Mouse (Mus musculus): ENCODE measurements at regions not wholly inside any gene's neighbourhood (a gene's known extent, or its start where the extent isn't known, plus 50 kb on each side); places are given as distances from the start of the nearest gene placed in this dataset.

DNA sequence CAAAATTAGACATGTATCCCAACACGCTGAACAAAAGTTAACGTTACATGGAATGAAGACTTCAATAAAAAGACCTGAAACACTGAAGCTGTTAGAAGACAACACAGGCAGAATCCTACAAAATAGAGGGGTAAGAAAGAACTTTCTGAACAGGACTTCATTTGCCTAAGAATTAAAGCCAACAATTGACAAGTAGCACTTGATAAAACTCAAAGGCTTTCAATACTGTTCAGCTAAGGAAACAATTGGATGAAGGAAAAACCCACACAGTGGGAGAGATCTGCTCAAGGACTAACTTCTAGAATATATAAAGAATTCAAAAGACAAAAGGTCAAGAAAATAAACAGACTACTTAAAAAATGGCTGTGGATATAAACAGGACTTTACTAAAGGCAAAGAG, 535.2 kb upstream of the Adamts9 start:
- no peak for DNase-seq

DNA sequence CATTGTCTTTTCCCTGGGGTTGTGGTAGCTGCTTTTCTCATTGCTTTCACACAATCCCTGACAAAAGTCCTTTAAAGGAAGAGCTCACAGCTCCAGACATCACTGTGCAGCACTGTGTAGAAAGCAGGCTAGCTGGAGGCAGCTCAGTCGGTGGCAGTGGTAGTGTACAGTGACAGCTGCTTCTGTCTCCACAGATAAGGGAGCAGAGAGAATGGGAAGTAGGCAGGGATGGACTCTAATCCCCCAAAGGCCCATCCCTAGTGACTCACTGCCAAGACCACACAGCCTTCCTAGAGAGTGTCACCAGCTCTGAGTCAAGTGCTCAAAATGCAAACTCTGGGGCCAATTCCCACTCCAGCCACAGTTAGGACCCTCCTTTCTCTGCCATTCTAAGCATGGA, 531.7 kb upstream of the Adamts9 start:
- DNase-seq, result no peak

DNA sequence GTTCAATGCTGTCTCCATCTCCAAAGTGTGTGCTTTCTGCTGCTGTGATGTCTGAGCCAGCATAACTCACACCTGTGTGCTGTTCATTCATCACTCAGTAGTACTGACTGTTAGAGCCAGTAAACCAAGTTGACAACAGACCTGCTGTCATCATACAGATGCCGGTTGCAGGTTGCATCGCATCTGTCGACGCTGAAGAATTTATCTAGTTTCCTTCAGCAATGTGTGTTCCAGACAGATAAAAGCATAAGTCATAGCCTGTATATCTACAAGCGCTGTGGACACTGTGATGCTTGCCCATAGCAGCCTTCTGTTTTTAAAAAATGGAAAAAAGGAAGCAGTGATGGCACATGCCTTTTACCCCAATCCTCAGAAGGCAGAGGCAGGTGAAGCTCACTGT, 524.6 kb upstream of the Adamts9 start:
- no peak for DNase-seq

DNA sequence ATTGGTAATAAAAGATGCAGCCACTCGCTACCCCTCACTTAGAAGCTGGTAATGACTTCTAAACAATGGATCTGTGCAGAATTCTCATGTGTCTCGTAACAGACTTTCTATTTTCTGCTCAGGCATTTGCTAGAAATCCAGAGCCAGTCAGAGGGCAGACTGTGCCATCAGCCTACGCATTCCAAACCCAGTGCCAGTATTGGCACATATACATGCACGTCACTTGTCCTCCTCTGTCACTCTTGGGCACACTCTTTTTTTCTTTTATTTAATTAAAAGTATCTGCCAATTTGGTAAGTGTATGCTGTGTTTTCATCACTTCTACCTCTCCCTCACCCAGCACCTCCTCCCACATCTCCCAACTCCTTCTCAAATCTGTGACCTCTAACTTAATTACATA, 519.6 kb upstream of the Adamts9 start:
- no peak for DNase-seq

DNA sequence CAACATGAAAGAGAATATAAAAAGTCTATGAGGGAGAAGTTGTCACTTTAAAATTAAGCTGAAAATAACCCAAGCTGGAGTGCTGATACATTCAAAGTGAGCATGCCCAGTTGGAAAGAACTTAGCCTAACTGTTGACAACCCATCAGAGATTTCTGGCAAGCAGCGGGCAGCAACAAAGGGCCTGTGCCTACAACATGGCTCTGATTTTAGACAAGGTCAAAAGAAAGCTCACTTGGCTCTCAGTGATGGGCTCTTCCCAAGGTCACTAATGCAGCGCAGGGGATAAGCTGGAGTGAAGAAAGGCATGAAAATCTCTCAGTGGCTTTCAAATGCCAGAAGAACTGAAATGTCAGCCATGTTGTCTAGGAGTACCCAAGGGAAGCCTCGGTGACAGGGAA, 518.1 kb upstream of the Adamts9 start:
- no peak for DNase-seq

DNA sequence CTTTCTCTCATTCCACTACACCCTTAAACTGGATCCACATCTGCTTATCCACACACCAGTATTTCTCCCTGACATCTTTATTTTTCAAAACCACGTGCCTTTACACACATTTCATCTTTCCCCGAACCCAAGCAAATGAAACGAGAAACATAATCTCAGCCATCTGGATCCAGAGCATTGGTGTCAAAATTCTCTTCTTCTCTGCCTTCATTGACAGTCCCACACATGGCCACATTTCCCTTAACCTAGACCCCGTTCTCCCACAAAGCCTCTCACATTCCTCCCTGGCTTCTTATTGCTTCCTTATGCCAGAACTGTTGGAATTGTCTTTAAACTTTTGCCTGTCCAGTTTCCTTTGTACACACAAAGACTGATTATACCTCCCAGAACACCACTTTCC, 514.3 kb upstream of the Adamts9 start:
- DNase-seq, result no peak

DNA sequence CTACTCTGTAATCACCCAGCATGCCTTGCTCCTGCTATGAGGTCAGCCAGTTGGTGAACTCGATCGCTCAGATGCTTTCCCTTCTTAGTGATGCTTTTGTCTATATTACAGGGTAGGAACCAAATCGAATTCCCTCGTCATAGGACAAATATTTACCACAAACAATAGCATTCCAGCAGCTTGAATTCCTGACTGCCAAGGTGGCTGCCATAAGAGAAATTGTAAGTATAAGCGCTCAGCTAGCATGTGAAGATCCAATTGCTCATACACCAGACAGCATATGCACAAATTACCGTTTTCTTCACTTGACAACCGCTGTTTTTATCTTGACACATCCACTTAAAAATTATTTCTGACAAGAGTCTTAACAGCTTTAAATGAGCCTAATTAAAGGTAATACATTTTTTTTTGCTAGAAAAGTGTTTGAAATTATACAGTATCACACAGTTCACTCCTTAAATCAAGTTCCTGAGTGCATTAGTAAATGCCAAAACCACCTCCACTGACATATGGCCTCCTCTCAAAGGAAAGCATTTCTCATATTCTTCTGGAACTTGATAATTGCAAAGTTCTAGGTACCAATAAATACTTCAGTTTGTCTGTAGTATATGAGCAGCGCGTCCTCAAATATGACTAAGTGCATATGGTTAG, 513.2 kb upstream of the Adamts9 start:
- no peak for DNase-seq

DNA sequence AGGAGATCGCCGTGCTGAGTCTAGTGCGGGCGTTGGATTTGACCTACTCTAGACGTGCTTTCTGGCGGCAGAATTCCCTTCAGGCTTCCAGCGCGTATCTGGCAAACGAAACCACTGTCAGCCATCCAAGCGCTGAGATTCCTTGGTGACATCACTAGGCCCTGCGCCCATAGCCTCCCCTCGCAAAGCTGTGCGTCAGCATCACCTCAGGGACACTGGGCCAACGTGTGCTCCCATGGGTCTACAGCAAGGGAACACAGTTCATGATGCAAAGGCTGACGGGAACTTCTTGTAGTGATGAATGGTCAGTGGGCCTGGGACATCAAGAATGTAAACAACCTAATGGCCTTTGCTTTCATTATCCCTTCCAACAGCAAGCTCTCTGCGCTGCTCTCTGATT, 502.3 kb upstream of the Adamts9 start:
- no peak for DNase-seq

DNA sequence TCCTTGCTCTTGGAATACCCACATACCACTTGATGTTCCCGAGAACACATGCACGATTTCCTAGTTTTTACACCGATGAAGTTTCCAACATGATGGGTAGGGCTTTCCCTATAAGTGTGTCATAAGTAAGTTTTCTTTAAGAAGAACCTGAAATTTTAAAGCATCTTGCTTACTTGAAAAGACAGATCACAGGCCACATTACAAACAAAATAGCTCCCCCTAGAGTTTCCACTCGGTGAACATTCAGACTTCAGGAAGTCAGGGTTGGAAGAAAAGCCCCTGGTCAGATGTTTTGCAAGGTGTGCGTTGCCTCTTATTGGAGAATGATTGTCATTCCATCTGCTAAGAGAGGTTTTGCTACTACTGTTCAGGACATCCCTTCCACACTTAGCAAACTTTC, 501.8 kb upstream of the Adamts9 start:
- DNase-seq, result peak; percentile 45

DNA sequence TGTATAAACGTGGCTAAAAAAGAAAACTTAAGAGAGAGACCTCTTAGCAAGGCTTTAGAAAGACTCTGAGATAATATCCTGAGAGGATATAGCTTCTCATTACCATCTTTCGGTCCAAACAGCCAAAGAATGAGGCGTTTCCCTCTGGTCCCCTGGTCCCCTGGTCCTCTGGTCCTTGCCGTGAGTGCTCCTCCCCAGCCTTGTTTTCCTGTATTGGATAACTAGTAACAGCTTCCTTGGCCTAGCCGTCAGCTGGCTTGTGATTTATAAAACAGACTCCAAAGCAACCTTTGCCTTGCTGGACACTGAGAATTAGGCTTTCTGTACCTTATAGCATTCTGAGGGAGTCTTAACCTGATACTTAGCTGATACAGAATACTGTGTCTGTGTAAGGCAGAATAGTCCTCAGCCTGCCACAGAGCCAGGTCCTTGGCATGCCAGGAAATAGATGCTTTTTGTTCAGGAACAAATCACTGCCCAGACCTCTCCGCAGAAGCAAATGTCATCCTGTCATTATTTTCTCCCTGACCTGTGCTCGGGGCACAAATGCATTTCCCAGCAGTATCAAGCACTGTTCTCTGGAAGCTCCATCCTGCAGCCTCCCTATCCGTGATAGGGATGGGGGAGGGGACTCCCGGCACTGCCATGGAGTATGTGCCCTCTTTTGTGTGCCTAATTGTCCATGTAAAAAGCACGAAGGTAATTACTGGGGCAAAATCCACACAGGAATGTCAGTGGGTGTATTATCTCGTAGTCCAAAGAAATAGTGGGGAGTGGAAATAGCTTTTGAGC, 500.7 kb upstream of the Adamts9 start:
- peak; percentile 62 for DNase-seq

DNA sequence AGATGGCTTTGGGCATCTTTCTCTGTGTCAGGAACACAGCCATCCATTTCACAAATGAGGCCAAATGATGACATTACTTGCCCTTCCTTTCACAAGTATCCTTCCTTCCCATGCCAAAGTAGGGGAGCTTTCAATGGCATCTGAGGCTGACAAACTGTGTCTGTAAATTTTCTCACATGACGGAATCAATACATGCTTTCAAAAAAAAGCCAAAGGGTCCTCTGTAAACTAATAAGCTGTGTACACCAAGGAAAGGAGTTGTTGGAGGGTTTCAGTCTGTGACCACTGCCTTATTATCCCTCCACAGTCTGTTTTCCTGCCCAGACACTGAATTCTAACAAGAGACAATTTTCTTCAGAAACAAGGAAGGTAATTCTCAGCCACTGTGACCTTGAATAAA, 490.2 kb upstream of the Adamts9 start:
- DNase-seq, result no peak

DNA sequence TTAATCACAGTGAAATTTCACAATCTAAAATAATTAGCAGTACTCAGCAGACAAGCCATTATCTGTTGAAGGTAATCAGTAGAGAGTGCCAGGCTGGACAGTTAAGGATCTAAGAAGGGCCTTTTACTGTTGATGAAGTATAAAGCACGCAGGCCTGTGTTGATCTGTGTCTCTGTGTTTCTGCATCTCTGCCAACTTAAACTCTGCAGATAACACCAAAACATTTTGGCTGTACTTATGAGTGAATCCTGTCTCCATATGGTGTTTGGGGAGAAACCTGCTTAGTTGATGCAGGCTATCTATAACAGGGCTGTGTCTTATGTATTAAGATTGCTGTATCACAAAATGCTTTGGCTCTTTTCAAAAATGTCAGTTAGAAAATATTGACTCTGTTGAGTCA, 482.8 kb upstream of the Adamts9 start:
- no peak for DNase-seq

DNA sequence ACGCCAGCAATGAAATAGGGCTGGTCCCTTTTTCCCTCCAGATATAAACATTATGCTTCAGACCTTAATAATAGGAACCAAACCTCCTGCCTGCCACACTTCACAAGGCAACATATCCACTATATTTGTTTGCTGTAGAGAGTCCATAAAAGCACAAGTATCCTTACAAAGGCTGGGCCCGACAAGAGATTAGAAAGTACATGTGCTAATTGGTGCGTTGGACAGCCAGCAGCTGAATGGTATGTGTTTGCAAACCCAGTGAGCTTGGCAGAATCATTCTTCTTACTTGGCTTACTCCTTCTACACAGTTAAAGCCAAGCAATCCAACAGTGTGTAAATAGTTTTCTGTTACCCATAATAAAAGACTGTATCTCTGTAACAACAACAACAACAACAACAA, 479.6 kb upstream of the Adamts9 start:
- no peak for DNase-seq

DNA sequence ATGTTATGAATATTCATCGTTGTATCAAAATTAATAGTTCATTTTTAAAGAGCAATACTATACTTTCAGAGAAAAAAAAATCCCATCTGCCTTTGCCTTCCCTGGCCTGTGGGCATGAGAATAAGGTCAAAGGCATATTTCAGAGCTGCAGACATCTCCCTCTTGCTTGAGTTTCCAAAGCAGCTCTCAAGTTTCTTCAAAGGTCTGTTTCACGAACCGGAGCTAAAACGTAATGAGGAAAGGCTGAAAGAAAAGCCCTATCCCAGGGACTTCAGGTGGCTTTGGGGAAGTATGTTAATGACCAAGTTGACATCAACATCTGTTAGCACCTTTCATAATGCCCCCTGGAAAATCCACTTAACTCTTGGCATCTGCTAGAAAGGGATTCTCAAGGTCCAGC, 479.0 kb upstream of the Adamts9 start:
- DNase-seq, result no peak

DNA sequence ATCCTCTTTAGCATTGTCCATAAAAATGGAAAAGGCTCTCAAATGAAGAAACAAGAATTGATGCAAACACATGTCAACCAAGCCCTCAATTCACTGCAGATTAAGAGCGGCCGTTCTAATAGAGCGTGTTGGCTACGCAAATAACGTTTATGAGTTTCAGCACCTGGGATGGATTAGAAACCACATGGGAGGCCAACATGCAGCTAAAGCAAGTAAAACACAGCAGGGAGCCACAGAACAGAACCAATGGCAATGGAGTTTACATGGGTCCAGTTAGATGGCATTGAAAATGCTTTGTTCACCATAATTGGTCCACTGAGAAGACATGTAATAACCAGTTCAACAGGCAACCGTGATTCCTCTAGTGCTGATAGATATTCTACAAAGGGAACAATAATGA, 474.3 kb upstream of the Adamts9 start:
- DNase-seq, result no peak

DNA sequence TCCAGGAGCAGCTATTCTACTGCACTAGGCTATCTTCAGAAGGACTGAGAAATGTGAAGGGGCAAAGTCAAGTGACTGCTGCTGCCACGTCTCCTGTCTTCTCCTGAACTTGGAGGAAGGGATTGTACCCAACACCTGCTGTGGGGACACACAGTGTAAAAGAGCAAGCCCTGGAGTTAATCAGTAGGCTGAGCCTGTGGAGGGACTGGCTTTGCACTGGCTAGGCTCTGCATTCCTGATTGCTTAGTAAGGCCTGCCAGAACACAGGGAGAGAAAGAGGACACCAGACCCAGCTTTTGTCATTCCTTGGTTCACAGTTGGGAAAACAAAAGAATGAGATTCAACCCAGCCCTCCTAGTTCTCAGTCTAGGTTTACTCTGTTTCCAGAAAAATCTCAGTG, 472.7 kb upstream of the Adamts9 start:
- no peak for DNase-seq

DNA sequence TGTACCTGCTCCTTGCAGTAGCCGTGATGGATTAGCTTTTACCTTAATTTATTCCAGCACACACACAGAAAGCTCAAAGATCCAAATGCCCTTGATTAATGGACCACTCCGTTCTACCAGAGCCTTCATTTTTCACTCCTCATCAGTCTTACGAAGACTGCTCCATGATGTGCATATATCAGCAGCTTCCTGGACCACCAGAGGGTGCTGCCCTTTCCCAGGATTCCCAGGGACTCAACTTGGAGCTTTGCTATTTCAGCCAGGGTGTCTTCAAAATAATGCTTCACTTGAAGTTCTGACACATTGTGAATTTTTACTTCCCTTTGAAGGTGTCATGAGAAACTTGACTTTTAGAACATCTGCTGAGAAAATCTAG, 467.8 kb upstream of the Adamts9 start:
- DNase-seq, result no peak

DNA sequence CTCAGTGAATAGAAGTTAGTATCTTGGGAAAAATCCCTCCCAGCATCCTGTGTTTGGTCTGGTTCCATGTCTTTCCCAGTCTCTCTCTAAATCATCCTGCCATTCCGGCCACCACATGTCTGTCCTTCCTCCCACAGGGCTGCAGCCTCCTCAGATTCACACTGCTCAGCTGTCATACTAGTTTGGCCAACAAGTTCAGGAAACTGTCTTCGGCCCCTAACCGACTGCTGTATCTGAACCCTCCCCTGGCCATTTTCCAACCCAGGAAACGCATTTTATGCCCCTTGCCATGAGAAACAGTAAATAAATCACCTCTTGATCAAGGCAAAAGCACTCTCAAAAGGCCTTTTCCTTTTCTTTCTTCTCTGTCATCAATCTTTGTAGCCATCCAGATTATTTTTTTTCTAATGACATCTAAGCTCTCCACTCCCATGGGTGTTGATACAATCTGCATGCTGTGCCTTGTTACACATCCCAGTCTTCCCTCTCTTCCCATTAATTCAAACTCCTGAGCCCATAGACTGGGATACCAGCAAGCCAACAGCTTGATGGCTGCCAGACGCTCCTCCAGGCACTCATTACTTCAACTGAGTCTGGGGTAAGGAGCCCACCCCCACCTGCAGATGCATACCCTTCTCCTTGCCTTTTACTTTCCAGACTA, 467.3 kb upstream of the Adamts9 start:
- DNase-seq, result no peak

DNA sequence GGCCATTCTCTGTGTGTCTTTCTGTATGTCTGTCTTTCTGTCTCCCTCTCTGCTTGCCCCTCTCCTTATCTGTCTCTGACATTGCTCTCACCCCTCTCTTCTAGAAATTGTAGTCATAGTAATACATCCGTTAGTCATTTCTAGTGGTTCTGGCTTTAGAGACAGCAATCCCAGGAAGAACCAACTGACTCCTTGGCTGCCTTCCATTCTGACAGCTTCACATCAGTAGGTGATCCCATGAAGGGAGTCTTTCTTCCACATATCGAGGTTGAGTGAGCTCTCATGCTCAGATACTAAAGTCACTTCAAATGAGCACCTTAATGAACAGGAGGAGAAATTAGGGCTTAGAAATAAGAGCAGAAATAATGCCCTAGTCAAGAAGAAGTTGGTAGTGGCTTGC, 455.3 kb upstream of the Adamts9 start:
- DNase-seq, result no peak

DNA sequence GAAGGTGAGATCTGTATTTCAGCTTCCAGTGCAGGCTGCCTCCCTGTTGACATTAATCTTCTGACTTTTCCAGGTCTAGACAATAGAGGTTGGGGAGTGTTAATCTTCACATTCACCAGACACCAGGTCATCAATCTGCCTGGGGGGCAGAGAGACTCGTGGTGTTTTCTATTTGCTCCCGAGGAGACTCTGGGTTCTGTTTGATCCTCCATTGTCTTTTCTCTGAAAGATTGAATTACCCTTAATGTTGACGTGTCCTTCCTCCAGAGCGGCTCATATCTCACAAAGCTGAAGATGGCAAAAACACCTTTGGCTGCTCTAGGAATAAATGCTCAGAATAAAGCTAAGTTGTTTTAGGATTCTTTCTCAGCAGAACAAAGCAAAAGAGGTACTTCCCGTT, 453.8 kb upstream of the Adamts9 start:
- no peak for DNase-seq

DNA sequence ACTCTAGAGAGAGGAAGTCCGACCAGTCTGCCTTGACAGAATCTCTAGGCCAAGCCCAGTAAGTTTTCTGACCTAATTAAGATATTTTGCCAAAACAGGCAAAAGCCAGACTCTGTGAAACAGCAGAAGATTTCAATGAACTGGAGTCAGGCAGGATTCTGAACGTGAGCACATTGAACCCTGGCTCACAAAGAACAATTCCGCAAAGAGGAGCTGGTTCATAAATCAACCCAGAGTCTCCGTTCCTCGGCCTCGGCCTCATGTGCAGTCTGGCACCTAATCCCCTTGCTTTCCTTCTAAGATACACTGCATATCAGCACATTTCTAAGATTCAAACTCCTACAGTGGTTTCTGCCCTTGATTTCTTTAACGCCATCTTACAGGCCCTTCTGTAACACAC, 452.7 kb upstream of the Adamts9 start:
- no peak for DNase-seq

DNA sequence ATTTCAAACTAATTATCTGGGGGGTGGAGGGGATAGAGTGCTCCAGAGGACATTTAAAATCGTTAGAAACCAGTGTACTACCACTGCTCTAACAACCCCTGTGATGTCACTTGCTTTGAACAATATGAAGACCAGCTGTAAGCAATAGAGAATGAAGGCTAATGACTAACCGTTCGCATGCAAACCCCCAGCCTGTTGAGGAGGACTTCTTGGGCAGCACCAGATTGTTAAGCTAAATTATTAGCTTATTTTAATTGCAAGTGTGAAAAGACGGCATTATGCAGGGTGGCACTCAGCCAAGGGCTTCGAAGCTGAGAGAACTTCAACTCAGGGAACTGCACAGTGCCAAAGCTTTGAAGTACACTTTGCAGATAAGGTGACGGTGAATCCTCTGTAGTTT, 452.0 kb upstream of the Adamts9 start:
- DNase-seq, result peak; percentile 60

DNA sequence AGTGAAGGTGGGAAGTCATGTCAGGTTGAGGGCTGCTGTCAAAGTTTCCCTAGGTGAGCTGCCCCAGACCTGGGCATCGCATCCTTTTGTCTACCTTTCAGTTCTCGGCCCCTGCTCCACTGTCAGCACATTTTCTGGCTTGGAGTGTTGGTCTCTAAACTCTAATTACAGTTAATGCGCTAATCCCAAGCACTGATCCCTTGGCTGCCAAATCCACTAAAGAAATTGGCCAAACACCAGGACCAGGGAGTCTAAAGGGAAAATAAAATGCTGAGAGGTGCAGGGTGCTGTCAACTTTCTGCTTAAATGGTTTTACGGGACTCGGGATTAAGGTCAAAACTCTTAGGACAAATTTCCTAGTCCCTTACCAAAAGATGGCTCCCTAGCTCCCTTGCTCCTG, 450.3 kb upstream of the Adamts9 start:
- DNase-seq, result peak; percentile 41

DNA sequence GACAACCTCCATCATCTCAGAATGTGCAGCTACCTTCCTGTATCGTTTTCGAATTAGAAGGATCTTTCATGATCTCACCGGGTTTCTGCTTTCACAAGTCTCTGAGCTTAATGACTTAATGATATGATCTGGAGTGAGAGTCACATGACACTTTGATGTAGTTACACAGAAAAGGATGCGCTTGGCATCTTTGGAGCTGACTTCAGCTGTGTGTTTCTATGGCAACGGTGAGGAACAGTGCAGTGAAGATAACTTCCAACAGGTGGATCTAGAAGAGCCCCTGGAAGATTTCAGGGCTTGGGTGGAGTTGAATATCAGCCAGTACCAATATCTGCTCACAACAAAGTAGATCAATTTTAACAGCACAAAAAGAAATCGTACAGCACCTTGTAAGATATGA, 449.1 kb upstream of the Adamts9 start:
- no peak for DNase-seq

DNA sequence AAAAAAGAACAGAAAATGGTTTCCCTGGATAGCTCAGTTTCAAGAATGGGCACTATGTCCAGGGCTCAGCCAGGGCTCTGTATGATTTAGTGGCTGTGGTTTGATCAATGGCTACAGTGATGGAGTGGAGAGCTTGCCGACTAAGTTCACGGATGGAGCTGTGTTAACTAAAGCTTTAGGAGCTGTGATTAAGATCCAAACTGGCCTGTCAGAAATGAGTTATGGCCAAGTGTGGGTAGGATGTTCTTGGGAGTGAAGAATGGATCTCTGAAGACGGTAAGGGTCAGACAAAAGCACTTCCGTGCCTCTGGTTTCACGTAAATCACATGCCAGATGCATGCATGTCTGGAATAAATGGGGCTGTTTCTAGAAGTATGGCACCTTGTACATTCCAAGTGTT, 447.9 kb upstream of the Adamts9 start:
- no peak for DNase-seq

Measured in retina, postnatal 1 day (tissue).